ENCODE assay signal across 8 mouse cellular contexts in the genomic region with DNA sequence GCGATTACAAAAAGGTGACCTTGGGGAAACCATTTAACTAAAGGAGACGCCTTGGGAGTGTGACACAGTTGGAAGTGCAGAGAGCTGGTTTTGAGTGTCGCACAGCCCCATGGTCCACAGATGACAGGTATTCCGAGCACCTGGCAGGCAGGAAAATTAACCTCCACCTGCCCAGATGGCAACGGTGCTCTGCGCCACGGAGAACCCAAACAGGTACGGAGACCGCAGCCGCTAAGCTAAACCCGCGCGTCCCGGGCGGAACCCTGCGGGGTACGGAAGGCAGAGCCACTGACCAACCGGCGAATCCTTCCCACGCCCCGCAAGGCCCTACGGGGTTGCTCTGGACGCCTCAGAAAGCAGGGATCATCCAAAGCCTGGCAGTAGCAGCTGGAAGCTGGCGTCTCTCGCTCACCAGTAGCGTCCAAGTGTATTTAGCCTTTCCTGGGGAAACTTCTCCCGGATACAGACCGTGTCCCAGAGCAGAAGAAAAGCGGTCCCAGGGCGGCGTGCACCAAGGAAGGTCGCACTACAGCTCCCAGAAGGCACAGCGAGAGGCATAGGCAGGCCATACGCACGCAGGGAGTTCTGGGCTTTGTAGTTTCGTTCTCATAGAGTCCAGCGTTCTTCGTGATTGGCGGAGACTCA. TPM values are rescaled to one million over a fixed set of nuclear protein-coding genes. Genes with fewer than 3 reads are reported as not detected.
DNase-seq lines count a peak whose midpoint lies in the region; ATAC-seq and TF ChIP-seq lines count a peak whose summit lies in the region.

A gene (minus strand): TSS at position 536 of the 645 bp plus-strand sequence.

- peak; percentile 96 for DNase-seq in brain, embryonic 14.5 days (ENCODE audit: low read depth)
- DNase-seq in kidney, postnatal 10 days: peak; percentile 91
- peak; percentile 63 to 66 for DNase-seq in natural killer cell, adult 2 months (ENCODE audit: low spot score in 2 of 2)

- H3K4me2 ChIP-seq in heart, embryonic 13.5 days: peak within 1 kb of the TSS; percentile 80
- H3K4me2 ChIP-seq in liver, embryonic 12.5 days: peak within 1 kb of the TSS; percentile 77
- peak within 1 kb of the TSS; percentile 77 for H3K4me2 ChIP-seq in stomach, embryonic 15.5 days

- WGBS in heart, embryonic 13.5 days: under 1% methylated on average over 39 of the region's 39 CpGs
- WGBS in liver, embryonic 12.5 days (ENCODE audit: insufficient replicate concordance): under 1% methylated on average over 39 of the region's 39 CpGs
- WGBS in stomach, embryonic 15.5 days: 0% methylated on average over 39 of the region's 39 CpGs

- H3K9me3 ChIP-seq in erythroblast, embryonic 14.5 days (ENCODE audit: control insufficient read depth, low read length): no peaks in the 10 kb centered on the region
- H3K9me3 ChIP-seq in heart, embryonic 13.5 days: no peaks in the 10 kb centered on the region
- H3K9me3 ChIP-seq in liver, embryonic 12.5 days (replicated peaks): no peaks in the 10 kb centered on the region
- H3K9me3 ChIP-seq in stomach, embryonic 15.5 days: no peaks in the 10 kb centered on the region

- H3K79me3 ChIP-seq in C2C12 (ENCODE audit: low read depth): peaks cover 2% of the 10 kb centered on the region

- H3K4me1 ChIP-seq in erythroblast, embryonic 14.5 days (ENCODE audit: control insufficient read depth): peaks cover 17% of the 10 kb centered on the region
- H3K4me1 ChIP-seq in heart, embryonic 13.5 days: peaks cover 10% of the 10 kb centered on the region; the same call in 1 of the 2 replicates
- peaks cover 15% of the 10 kb centered on the region for H3K4me1 ChIP-seq in liver, embryonic 12.5 days
- H3K4me1 ChIP-seq in stomach, embryonic 15.5 days: no peaks in the 10 kb centered on the region

- peak; percentile 31; the same call in 1 of the 2 replicates for TF ChIP-seq POLR2A in brain, embryonic 14.5 days (IDR thresholded peaks at IDR 0.05; ENCODE audit: borderline replicate concordance, extremely low read depth, insufficient read depth, insufficient read length, poor library complexity, severe bottlenecking)

- H3K4me3 ChIP-seq in C2C12 (ENCODE audit: insufficient read depth, poor library complexity, severe bottlenecking): peak within 1 kb of the TSS; percentile 83
- H3K4me3 ChIP-seq in erythroblast, embryonic 14.5 days (replicated peaks): peak within 1 kb of the TSS; percentile 88
- peak within 1 kb of the TSS; percentile 91 for H3K4me3 ChIP-seq in heart, embryonic 13.5 days
- H3K4me3 ChIP-seq in liver, embryonic 12.5 days: peak within 1 kb of the TSS; percentile 77
- peak within 1 kb of the TSS; percentile 81 for H3K4me3 ChIP-seq in stomach, embryonic 15.5 days (replicated peaks)

- TF ChIP-seq CTCF in C2C12 (IDR thresholded peaks at IDR 0.05; ENCODE audit: control insufficient read depth, insufficient read depth, insufficient read length): no peak
- no peak for TF ChIP-seq CTCF in brain, embryonic 14.5 days (IDR thresholded peaks at IDR 0.05; ENCODE audit: borderline replicate concordance, extremely low read depth, insufficient read depth, insufficient read length)

- no peaks in the 10 kb centered on the region for H3K36me3 ChIP-seq in C2C12 (ENCODE audit: control insufficient read depth, insufficient read depth)
- no peaks in the 10 kb centered on the region for H3K36me3 ChIP-seq in erythroblast, embryonic 14.5 days (ENCODE audit: control insufficient read depth)
- H3K36me3 ChIP-seq in heart, embryonic 13.5 days: peaks cover 24% of the 10 kb centered on the region
- H3K36me3 ChIP-seq in liver, embryonic 12.5 days: peaks cover 8% of the 10 kb centered on the region; the same call in 1 of the 2 replicates
- H3K36me3 ChIP-seq in stomach, embryonic 15.5 days: no peaks in the 10 kb centered on the region; the same call in 1 of the 2 replicates

- peak within 1 kb of the TSS; percentile 93 for H3K27ac ChIP-seq in heart, embryonic 13.5 days (replicated peaks)
- H3K27ac ChIP-seq in liver, embryonic 12.5 days: no peak within 1 kb of the TSS; the same call in 1 of the 2 replicates
- H3K27ac ChIP-seq in stomach, embryonic 15.5 days: peak within 1 kb of the TSS; percentile 80

- H3K79me2 ChIP-seq in C2C12 (ENCODE audit: control insufficient read depth, insufficient read depth): peaks cover 12% of the 10 kb centered on the region

- ATAC-seq in heart, embryonic 13.5 days (ENCODE audit: extremely low read depth, insufficient number of reproducible peaks, low FRiP score, low TSS enrichment): peak; percentile 92
- ATAC-seq in liver, embryonic 12.5 days: peak; percentile 99
- ATAC-seq in stomach, embryonic 15.5 days (ENCODE audit: insufficient read depth, low FRiP score, low read depth): peak; percentile 98

- peak within 1 kb of the TSS; percentile 90 for H3ac ChIP-seq in C2C12 (ENCODE audit: control insufficient read depth, insufficient read length, low read depth)

- no peaks in the 10 kb centered on the region for H3K27me3 ChIP-seq in C2C12 (ENCODE audit: control insufficient read depth, insufficient read depth, insufficient read length)
- H3K27me3 ChIP-seq in erythroblast, embryonic 14.5 days (ENCODE audit: control insufficient read depth): peaks cover 5% of the 10 kb centered on the region
- no peaks in the 10 kb centered on the region for H3K27me3 ChIP-seq in heart, embryonic 13.5 days (replicated peaks)
- H3K27me3 ChIP-seq in liver, embryonic 12.5 days (replicated peaks): no peaks in the 10 kb centered on the region
- H3K27me3 ChIP-seq in stomach, embryonic 15.5 days (replicated peaks): no peaks in the 10 kb centered on the region

- H3K9ac ChIP-seq in heart, embryonic 13.5 days: peak within 1 kb of the TSS; percentile 92
- H3K9ac ChIP-seq in liver, embryonic 12.5 days: peak within 1 kb of the TSS; percentile 76
- peak within 1 kb of the TSS; percentile 79 for H3K9ac ChIP-seq in stomach, embryonic 15.5 days

TF ChIP-seq in C2C12, 6 proteins besides CTCF, POLR2A, EP300 and RAD21:
- TF ChIP-seq MYOG (IDR thresholded peaks at IDR 0.05; ENCODE audit: control insufficient read depth, extremely low read depth, insufficient read length): no peak
- TF ChIP-seq MYOD1 (IDR thresholded peaks at IDR 0.05; ENCODE audit: control insufficient read depth, insufficient read length, low read depth): no peak
- no peak for TF ChIP-seq CEBPB (IDR thresholded peaks at IDR 0.05; ENCODE audit: low read depth)
- no peak for TF ChIP-seq FOSL1 (IDR thresholded peaks at IDR 0.05; ENCODE audit: insufficient read depth, low read length, poor library complexity, severe bottlenecking)
- no peak for TF ChIP-seq USF1 (IDR thresholded peaks at IDR 0.05; ENCODE audit: low read depth)
- no peak for TF ChIP-seq MAX (IDR thresholded peaks at IDR 0.05)

RNA-seq across cellular contexts. Expression of the gene that starts here (rescaled TPM):
- 4.7 TPM for polyA plus RNA-seq in C2C12 (2012; fragmentation: generic; extraction: Trizol)
- polyA plus RNA-seq in brain, embryonic 14.5 days (2012; rRNA removed): 14.4 and 14.9 TPM in 2 replicates
- 0.01 TPM in 1 of 2 replicates, not detected in the other for polyA plus RNA-seq in erythroblast, embryonic 14.5 days (2012)
- polyA plus RNA-seq in heart, embryonic 13.5 days (2015; fragmentation: Nextera tagmentation; extraction: Ambion mirVana): 16.6 and 17.1 TPM in 2 replicates
- 7.9 and 8.4 TPM in 2 replicates for polyA plus RNA-seq in liver, embryonic 12.5 days (2016; fragmentation: Nextera tagmentation; extraction: Ambion mirVana)
- 9.0 and 9.8 TPM in 2 replicates for polyA plus RNA-seq in stomach, embryonic 15.5 days (2015; fragmentation: Nextera tagmentation; extraction: Ambion mirVana)
